Mouse (Mus musculus): Measurements from ENCODE around the gene B3gnt5.

The B3gnt5 gene

GRCm38 (mm10) chr16:19760074-19760473 is at the start of gene B3gnt5:
Gene B3gnt5 (plus strand): TSS chr16:19760208.
- peak; percentile 11 for DNase-seq (ENCODE audit: low read depth, low spot score)

DNA sequence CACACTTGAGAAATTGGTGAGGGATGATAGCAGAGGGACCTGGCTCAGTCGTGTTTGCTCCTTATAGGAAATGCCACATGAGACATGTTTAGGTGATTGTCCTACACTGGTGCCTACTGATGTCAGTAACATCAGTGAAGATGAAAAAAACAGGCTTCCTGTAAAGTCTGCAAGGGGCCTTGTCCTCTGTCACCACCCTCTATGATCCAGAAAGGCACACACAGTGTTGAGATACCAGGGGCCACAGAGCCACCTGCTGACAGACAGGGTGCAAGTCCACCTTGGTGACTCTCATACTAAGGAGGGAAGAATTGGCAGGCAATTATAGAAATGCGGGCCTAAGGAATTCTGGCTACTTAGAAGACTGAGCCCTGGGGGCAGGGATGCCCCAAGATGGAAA is 39.0 kb upstream of the B3gnt5 start:
- no peak for DNase-seq (ENCODE audit: low read depth, low spot score)

GRCm38 (mm10) chr16:19724139-19724538 is 35.9 kb upstream of the B3gnt5 start:
- peak; percentile 4 for DNase-seq (ENCODE audit: low read depth, low spot score)

- no peak for DNase-seq (ENCODE audit: low read depth, low spot score)
Observed at GRCm38 (mm10) chr16:19732896-19733295, 27.1 kb upstream of the B3gnt5 start.

DNA sequence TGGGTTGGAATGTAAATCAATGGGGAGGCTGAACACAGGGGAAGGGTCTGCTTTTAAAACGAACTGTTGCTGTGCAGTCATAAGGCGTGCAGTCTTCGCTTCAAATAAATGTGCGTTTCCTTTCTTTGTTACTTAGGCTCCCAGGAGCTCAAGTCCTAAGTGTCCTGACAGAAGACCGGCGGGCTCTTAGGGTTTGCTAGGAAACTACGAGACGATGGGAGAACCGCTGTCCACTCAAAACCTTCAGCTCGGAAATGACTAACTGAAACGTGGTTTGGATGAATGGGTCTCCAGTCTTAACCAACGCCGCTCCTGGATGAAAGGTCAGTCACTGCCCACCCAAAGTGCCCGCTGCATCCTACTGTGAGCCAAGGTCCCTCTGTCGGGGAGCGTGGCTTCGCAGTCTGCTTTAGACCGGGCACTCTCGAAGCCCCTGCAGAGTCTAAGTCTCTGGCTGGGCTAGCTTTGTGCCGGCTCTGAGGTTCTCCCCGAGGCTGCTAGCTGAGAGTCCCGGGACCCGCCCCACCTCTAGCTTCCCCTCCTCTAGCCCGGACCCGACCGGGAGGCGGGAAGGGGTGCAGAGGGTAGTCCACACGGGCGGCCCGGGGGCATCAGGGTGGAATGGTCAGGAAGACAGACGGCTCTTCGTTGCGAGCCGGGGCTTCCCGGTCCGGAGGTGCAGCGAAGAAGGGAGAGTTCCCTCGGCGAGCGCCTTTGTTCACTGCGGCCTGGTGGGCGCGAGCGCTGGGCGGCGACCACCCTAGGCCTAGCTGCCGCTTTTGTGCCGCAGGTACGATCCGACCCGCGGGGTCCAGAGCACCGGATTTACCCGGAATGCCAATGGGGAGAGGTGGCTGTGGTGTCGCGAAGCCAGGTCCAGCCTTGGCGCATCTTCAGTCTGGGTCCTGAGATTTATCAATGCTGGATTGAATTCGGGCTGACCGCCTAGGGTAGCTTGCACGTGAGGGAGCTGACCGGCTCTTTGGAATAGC is 793 bp downstream of the B3gnt5 start:
- DNase-seq (ENCODE audit: low read depth, low spot score): peak; percentile 8

DNA sequence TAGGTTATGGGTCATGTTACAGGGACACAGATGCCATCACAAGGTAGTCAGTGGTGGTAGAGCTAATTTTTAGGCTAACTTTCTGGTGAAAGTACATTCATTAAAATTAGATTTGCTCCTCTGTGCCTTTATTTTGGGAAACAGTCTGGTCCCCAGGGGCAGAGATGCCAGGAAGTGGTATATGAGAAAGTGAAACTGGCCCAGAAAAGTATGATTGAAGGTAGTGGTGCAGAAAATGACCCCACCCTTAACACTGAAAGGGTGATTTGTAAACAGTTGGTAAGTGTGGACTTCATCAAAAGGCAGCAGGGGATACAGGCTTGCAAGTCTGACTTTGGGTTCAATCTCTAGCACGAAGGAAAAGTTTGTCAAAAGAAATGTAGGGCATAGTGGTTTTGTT is 1.7 kb downstream of the B3gnt5 start:
- no peak for DNase-seq (ENCODE audit: low read depth, low spot score)

- DNase-seq (ENCODE audit: low read depth, low spot score): no peak
Observed at GRCm38 (mm10) chr16:19766107-19766506, 6.1 kb downstream of the B3gnt5 start.

DNA sequence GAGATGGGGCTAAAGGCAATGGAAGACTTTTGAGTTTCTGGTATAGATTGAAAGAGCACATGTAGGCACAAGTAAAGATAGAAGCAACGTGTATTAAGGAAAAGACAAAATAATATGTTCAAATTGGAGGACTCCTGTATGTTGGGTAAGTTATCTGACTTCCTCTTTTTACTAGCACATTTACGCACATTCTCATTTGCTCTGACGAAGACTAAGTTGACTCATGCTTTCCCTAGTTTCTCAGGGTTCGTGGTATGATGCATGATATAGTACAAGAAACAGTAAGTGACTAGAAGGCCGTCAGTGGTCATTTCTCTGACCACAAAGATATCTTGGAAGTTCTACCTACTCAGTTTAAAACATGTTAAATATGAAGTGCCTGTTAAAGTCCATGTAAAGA is 8.0 kb downstream of the B3gnt5 start:
- no peak for DNase-seq (ENCODE audit: low read depth, low spot score)

GRCm38 (mm10) chr16:19772013-19772412 is 12.0 kb downstream of the B3gnt5 start:
- DNase-seq (ENCODE audit: low read depth, low spot score): no peak

- peak; percentile 21 for DNase-seq (ENCODE audit: low read depth, low spot score)
Observed at GRCm38 (mm10) chr16:19786386-19787090, 26.5 kb downstream of the B3gnt5 start.

DNA sequence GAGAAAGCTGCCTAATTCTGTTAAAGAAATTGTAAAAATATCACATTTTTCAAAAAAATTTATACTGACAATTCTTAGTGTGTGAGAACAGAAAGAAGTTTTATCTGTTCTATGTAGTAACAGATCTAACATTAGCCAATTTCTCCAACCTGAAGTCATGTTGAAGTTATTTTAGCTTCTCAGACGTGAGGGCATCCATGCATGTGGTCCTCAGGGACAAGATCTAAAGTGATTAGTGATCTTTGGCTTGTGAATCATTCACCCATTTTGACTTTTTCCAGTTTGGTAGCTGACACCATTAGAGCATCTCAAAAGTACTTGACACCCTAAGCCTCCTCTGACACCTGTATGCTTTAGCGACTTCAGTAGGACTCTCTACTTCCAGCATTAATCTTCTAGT is 29.9 kb downstream of the B3gnt5 start:
- no peak for DNase-seq (ENCODE audit: low read depth, low spot score)

DNA sequence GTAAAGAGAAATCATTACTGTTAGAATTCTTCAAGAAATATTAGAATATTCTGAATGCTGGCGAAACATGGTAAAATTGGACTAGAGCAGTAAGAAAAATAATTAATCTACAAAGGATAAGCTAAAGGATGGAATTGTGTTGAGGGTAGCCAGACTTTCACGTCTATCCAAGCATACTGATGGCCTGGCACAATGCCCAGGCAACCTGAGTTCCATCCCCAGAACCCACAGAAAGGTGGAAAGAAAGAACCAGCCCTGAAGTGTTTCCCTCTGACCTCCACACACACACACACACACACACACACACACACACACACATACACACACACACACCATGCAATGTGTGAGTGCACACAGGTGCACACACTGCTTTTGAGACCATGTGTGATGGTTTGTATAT is 58.8 kb downstream of the B3gnt5 start:
- DNase-seq (ENCODE audit: low read depth, low spot score): no peak

Measured in retina, postnatal 7 days (tissue).